Mouse (Mus musculus) lung, adult 18-20 months (tissue): Measurements from ENCODE around the gene Eif3k.
"Not testable (repeated sequence)": the region's sequence is repeated elsewhere in the genome, so short reads cannot be mapped to it uniquely, and the experiment has no call there.

Experiments used
- DNase-seq, 2 experiments: peaks; one replicate each; pipeline ENCODE4 v3.0.0; 2022; ENCODE audit warnings: mixed read lengths in 2 of 2

The Eif3k gene

DNA sequence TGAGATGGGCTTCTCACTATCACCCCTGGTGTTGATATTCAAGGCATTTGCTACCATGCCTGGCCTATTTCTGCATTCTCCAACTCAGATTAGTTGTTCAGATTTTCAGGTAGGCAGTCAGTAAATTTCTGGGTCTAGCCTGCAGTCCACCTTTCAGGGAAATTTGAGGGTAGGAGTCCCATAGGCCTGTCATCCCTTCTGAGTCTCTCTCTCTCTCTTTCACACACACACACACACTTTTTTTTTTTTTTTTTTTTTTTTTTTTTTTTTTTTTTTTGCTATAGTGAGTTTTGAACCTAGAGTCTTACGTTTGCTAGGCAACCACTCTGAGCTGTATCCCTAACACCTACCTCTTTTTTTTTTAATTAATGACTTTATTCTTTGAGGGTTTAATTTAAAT is 2.8 kb upstream of the Eif3k start:
- DNase-seq, result no peak

DNA sequence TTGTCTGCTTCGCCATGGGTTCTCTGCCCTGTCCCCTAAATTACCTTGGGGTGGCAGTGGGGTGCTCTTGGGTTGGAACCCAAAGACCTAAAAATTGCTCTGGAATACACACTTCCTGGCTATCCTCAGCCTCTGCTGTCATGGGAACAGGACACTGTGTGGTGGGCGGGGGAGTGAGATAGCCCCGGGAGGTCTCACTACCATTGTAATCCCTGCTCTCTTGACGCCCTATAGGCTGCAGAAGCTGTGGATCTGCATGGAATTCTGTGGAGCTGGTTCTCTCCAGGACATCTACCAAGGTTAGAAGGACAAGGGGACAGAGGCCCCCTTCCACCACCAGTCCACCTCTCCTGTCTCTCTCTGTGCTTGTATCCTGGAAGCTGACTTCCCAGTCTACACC is 2.2 kb upstream of the Eif3k start:
- no peak for DNase-seq

DNA sequence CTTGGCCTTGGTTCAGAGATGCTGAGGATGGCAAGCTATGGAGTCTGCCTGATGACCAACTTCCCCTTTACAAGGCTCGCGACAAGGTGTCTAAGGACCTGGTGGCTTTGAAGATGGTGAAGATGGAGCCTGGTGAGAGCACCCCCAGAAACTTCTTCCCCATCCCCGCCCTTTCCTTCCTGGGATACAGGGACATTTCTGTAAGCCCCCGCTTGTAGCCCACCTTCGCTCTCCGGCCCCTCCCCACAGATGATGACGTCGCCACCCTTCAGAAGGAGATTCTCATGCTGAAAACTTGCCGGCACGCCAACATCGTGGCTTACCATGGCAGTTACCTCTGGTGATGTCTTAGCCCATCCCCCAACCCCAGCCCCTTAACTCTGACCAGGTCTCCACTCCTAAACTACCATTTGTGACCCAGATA is 1.5 kb upstream of the Eif3k start:
- DNase-seq, result peak in 1 of 2 experiments; percentile 22

DNA sequence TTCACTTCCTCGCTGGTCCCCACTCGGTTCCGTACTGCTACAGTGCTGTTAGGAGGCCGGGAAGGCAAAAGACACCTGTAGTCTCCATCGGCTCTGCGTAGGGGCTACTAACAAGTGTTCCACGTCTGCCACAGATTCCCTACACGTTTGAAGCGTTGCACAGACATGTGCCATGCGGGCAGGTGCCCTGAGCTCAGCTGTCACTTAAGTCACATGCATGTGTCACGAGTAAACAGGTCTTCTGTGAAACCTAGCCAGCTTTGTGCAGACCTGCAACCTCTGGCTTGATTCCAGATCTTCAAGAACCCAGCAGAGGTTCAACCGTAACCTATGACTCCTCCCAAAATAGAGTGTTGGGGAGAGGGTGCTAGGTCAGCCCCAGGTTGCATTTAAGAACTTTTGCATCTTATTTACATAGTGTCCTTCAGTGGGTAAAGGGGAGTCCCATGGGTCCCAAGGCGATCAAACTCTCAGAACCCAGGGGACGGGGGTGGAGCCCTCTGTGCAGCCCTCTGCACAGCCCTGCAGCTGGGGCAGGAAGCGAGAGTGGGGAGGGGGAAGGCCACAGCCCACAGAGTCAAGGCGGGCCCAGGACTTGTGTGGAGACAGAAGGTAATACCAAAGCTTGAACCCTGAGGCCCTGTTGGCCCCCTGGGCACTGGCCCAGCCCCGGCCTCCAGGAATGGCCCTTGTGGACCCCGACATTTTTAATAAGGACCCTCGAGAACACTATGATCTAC is 780 bp upstream of the Eif3k start:
- peak; percentile 44 to 66 for DNase-seq

DNA sequence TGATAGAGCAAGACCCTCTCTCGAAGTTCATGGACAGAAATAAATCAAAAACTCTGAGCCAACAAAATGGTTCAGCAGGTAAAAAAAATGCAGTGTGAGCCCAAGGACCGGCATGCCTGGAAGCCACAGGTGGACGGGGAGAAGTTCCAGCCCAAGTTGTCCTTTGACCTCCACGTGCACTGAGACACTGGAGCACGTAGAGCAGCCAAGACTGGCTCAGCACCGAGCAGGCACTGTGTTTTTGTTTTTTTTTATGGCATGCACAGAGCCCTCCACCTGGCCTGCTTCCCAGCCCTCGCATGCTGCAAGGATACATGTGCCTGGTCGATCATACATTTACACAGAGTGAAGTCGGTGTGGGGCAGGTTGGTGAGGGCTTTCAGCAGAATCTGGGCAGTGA is 4.1 kb downstream of the Eif3k start:
- DNase-seq, result no peak

DNA sequence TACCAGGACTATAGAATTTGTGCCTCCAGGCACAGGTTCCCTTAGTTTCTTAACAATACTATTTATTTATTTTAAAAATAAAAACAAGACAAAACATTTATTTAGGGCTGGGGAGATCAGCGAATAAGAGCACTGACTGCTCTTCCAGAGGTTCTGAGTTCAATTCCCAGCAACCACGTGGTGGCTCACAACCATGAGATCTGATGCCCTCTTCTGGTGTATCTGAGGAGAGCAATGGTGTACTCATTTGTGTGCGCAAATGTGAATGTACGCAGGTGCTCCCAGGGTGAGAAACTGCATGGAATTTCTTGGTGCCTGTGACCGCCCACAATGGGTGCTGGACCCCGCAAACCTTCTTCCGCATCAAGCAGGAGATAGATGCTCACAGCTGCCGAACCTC is 8.6 kb downstream of the Eif3k start:
- peak in 1 of 2 experiments; percentile 31 for DNase-seq

DNA sequence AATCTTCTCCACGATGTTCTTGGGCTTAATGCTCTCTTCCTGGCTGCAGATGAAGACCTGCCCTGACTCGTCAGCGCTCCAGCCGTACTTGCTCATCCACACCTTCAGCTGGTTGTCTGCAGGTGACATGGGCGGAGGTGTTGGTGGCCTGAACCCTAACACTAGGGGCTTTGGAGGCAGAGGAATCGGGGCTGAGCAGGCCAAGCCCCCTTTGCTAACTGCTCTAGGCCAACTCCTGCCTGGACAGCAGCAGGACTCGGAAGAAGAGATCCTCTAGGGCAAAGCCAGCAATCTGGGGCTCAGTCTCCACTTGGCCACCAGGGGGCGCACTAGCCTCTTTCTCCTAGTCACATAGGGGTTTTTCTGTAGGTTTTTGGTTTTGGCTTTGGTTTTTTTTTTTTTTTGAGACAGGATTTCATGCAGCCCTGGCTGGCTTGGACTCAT is 9.1 kb downstream of the Eif3k start:
- peak; percentile 76 to 78 for DNase-seq

DNA sequence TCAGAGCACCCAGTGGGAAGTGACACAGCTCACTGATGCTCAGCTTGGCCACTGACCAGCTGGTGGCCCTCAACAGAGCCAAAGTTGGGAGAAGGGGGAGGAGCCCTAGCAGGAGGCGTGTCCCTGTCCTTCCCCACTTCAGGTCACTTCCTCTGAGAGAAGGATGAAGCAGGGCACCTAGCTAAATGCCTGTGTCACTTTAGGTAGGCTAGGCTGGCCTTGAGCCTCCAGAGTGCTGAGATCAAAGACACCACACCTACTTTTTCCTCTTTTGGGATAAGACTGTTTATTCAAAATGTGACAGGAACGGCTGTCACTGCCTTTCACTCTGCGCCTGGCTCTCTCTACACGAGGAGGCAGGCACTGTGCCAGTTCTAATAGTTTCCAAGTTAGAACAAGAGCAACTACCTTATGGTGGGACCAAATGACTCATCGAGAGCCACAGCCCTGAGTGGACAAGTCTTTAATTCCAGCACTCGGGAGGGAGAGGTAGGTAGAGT is 9.8 kb downstream of the Eif3k start:
- peak; percentile 82 to 90 for DNase-seq

DNA sequence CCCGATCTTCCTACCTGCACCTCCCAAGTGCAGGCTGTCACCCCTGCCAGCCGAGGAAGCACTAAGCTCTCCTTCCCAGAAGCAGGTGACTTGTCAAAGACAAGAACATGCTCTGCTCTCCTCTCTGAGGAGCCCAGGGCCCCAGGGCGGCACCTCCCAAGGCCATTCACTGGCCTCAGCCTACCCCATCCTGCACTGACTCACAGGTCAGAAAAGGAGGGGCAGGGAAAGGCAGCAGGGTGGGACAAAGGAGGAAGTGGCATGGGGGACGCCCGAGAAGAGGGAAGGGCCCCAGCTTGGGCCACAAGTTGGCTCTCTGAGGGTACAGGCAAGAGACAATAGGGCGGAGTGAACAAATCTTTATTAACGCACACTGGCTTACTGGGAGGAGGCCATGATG is 10.6 kb downstream of the Eif3k start:
- DNase-seq, result peak; percentile 17 to 24

DNA sequence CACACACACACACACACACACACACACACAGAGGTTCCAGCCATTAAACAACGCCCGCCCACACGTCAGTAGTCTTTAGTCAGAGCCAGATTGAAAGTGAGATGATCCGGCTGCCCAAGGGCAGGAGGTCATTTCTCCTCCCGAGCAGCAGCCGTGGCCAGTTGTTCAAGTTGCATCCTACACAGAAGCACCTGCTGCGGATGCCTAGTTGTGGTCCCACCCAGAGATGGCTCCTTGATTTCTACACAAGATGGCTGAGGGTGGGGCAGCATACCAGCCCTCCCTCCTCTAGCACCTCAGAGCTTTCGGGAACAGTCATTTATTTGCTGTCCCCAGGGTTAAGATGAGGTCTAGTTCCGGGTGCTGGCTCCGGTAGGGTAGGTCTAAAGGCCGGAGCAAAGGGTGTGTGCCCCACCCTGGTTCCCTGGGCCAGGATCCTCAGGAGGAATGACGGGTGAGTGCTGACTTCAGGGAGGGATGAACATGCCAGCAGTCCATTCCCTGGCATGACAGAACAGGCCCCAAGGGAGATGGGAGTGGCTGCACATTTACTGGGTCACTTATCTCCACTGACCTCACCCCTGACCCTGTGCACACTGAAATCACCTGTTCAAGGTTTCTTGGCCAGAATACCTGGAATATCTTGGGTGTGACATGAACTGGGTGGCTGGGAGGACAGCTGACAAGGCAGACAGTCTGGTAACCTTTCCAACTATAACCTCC is 11.8 kb downstream of the Eif3k start:
- DNase-seq, result peak; percentile 28 to 57

DNA sequence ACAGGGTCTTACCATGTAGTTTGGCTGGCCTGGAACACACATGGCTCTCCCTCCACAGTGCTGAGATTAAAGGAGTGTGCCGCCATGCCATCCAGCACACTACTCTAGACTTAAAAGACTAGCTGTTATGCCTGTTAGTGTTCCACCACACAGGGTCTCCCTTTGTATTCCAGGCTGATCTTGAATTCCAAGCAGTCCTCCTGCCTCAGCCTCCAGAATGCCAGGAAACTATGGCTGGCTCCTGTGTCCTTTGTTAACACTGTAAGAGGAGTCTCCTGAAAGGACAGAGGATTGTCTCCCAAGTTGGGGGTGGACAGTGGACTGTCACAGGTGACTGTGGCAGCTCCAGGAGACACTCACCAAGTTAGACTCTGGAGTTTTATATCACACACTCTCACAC is 12.4 kb downstream of the Eif3k start:
- no peak for DNase-seq

DNA sequence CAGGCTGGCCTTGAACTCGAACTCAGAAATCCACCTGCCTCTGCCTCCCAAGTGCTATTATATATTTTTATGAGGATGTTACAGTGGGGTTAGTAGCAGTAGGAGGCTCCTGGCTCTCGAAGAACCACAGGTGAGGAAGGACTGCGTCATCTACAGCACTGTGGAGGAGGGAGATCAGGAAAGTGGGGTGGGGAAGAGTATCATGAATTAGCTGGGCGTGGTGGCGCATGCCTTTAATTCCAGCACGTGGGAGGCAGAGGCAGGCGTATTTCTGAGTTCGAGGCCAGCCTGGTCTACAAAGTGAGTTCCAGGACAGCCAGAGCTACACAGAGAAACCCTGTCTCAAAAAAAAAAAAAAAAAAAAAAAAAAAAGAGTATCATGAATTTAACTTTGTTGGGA is 13.5 kb downstream of the Eif3k start:
- not testable (repeated sequence) for DNase-seq

DNA sequence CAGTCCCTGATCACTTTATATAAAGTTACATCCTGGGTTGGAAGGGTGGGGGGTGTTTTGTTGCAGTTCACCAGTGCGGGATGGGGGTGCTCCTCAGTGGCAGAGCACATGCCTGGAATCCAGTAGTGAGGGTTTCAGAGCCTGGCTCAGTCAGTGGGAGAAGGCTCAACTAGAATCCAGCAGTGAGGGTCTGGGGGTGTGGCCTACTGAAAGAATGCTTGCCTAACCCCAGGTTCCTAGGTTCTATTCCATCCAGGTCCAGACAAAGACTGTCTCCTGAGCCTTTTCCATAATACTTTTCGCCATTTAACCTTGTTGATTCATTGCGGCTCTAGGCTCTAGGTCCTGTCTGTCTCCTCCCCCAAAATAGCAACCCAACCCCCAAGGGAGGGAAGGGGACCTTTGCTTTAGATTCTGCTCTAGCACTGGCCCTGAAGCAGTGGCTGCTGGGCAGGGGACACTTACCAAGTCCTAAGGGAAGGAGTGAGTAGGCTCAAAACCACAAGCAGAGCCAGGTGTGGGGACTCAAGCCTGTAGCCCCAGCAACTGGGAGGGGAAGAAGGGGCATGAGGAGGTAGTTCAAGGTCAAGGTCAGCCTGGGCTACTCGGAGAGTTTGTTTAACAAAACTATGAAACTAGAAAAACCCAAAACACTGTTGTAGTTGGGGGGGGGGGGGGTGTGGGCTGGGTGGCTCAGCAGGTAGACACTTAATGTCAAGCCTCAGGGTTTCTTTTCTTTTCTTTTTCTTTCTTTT is 14.7 kb downstream of the Eif3k start:
- DNase-seq, result no peak

DNA sequence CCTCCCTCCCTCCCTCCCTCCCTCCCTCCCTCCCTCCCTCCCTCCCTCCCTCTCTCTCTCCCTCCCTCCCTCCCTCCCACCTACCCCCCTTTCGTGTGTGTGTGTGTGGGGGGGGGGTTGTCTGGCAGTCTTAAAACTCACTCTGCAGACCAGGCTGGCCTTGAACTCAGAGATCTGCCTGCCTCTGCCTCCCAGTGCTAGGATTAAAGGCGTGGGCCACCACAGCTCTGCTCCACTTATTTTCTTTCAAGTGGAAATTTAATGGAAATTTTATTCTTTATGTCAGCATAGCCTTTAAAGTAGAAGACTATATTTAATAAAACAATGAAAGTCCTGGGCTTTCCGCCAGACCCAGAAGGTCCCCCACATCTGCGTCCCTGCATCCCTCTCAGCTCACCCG is 15.5 kb downstream of the Eif3k start:
- no peak for DNase-seq

DNA sequence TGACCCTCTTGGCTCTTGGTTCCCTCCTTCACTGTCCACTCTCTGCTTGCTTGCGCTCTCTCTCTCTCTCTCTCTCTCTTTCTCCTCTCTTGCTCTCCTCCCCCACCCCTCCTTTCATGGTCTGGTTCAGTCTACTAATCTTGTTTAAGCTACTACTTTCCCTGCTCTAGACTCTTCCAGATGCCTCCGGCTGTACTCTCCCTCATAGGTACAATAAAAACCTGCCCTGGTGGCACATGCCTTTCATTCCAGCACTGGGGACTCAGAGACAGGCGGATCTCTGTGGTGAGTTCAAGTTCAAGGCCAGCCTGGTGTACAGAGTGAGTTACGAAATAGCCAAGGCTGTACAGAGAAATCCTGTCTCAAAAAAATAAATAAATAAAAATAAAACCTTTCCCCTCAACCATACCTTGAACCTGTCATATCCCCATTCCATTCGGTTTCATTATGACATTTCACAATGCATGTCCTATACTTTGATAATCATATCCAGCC is 16.3 kb downstream of the Eif3k start:
- DNase-seq, result no peak

DNA sequence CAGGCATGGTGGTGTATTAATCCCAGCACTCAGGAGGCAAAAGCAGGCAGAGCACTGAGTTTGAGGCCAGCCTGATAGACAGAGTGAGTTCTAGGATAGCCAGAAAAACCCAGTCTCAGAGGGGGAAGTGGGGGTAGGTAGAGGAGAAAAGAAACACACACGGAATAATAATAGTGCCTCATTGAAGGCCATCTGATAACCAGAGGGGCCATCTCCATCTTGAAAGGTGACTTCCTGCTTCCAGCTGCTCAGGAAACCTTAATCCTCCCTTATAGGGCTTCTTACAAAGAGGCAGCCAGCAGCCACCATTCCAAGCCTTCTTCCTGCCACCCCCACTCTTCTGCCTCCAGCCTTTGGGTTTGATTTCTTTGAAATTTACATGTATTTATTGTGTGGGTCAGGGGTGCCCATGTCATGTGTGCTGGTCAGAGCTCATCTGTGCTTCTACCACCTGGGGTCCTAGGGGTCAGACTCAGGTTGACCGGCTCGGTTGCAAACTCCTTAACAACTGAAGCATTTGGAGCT is 18.2 kb downstream of the Eif3k start:
- DNase-seq, result no peak

DNA sequence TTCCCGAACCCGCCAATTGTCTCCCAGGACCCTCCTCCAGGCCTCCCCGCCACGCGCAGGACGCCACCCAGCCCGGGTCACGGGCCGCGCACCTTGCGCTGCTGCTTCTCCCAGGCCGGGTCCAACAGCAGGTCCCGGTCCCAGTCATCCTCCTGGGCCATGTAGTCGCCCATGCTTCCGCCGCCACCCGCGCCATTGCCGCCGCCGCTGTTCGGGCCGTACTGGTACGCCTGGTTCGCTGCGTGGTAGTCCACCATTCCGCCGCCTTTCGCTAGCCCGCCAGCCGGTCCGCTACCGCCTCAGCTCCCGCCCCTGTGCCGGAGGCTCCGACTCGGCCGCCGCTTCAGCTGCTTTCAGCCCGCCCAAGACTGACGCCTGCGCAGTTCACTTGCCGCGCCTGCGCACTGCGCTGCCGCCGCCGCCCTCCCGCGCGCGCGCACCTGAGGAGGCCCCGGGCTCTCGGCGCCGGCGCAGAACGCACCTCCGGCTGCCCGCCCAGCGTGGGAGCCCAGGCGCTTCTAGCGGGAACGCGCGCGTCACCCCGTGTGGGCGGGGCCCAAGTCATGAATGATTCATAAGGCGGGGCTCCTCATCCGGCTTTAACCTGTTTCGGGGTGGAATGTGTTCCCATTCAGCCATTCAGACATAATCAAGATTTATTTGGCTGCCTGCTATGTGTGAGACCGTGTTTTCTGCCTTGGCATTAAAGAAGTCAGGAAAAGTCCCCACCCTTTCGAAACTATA is 19.6 kb downstream of the Eif3k start, which contains the start of gene Actn4:
Actn4 (minus strand) TSS at position 414 of the 744 bp plus-strand sequence.
- peak; percentile 98 to 99 for DNase-seq

DNA sequence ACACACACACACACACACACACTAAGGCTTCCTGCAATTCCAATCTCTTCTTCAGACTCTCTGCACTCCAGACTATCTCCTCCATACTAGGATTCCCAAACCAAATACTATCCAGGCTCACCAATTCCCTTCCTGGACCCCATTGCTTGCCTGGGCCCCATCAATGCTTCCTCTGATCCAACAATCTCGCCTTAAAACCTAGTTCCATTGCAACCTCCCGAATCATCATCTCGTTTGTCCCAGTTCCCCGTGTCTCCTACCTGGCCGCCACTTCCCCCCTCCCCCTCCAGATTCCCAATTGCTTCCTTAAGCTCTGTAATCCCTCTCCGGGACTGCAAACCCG is 20.1 kb downstream of the Eif3k start:
- DNase-seq, result no peak

DNA sequence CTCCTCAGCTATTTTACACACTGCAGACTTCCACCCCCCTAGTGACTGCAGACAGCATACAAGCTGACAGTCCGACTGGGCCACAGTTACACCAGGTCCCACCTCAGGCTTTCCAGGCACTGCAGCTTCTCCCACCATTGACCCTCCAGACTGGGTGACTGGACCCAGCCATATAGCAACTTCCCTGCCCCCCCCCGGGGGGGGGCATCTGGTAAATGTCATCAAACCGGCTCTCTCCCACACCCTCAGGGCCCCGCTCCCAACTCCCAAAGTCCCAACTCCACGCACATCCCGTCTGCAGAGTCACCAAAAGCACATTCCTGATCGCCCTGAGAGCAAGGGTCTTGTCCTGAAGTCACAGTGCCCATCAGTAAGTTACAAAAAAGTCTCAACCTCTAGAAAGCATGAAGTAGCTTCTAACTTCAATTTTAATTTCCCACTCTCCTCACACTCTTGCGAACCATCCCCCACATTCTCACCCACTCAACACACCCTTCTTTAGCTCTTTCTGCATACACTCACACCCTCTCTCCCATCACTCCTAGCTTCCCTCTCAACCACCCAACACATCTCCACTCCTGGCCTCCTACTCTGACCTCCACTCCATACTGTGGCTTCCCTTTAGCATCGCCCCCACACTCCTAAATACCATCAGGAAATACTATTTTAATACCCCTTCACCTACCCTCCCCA is 21.2 kb downstream of the Eif3k start:
- DNase-seq, result peak in 1 of 2 experiments; percentile 50

DNA sequence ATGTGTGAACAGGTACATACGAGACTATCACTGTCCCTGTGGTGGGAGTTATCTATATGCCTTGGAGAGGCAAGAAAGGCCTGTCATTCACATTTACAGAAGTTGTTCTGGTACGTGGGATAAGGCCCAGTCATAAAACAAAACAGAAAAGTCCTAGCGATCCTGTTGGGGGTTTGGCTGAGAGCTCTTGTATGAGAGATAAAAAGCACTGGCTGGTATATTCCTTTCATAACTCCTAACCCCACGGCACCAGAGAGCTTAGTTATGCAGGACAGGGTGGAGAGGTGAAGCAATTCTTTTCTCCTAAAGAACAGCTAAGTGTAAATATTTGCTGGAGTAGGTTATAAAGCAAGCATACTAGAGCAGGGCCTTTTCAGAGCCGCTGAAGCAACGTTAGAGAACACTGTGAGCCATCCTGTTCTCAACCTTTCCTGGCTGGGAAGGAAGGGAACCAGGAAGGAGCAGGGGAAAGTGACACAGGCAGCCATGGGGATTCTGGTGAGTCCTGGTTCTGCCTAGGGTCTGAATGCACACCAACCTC is 22.1 kb downstream of the Eif3k start:
- peak; percentile 71 to 80 for DNase-seq

DNA sequence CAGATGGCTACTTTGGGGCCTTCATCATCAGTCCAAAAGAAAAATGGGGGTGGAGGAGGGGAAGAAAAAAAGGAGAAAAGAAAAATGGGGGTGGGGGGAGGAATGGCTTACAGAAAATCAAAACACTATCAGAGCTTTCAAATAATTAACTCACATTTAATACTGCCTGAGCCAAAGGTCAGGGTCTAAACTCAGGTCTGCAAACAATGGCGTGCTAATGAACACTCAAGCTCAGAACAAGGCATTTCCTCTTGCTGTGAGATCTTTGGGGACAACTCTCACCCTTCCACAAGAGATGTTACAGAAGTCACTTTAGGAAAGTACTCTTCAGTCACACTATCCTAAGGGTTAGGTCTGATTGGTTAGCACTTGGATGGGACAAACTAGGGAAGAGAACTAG is 22.9 kb downstream of the Eif3k start:
- no peak for DNase-seq
